In genomic region chr12:72998105-72999001, GRCm38 (mm10) we compare ENCODE assay signal across 25 mouse cellular contexts. TPM values are rescaled to one million over a fixed set of nuclear protein-coding genes. Genes with fewer than 3 reads are reported as not detected.
"Had no signal": no experiment of that assay in that cellular context is flagged by ENCODE, and none has a peak within 500 bp of the region (broad histone marks: within the 10 kb centered on the region; RNA-seq: fewer than 3 reads in every experiment).

No protein-coding gene starts in this region.

- H3K27ac ChIP-seq: neural tube, embryonic 12.5 days; neural tube, embryonic 13.5 days; neural tube, embryonic 15.5 days; stomach, embryonic 15.5 days; stomach, postnatal 0 days had no signal

- DNase-seq: retina, postnatal 1 day; right cerebral cortex, adult 18-20 months; right cerebral cortex, postnatal 14 days; right cerebral cortex, postnatal 25 days; right cerebral cortex, postnatal 4 days; spleen, adult 18-20 months; thymus, adult 2 months; thymus, postnatal 14 days; thymus, postnatal 25 days; thymus, postnatal 36 days; thymus, postnatal 4 days had no signal

- H3K9ac ChIP-seq: neural tube, embryonic 12.5 days; neural tube, embryonic 13.5 days; neural tube, embryonic 15.5 days; stomach, embryonic 15.5 days had no signal

- H3K4me2 ChIP-seq: neural tube, embryonic 12.5 days; neural tube, embryonic 13.5 days; neural tube, embryonic 15.5 days; stomach, embryonic 15.5 days had no signal

- H3K4me3 ChIP-seq: neural tube, embryonic 12.5 days; neural tube, embryonic 13.5 days; neural tube, embryonic 15.5 days; stomach, embryonic 15.5 days had no signal

- H3K27me3 ChIP-seq: neural tube, embryonic 12.5 days; neural tube, embryonic 15.5 days; stomach, embryonic 15.5 days had no signal

- H3K36me3 ChIP-seq: neural tube, embryonic 12.5 days; neural tube, embryonic 13.5 days; neural tube, embryonic 15.5 days; stomach, embryonic 15.5 days had no signal

- H3K9me3 ChIP-seq: neural tube, embryonic 12.5 days; neural tube, embryonic 13.5 days; neural tube, embryonic 15.5 days; stomach, embryonic 15.5 days had no signal

- H3K4me1 ChIP-seq: neural tube, embryonic 12.5 days; neural tube, embryonic 13.5 days; neural tube, embryonic 15.5 days; stomach, embryonic 15.5 days had no signal

RNA-seq across cellular contexts. Expression of gene Six1, which starts 55.3 kb away (rescaled TPM):
- total RNA-seq: neutrophil, adult 5-6 weeks had no signal
- polyA plus RNA-seq: small intestine, adult 2 months; spleen, adult 2 months; stomach, embryonic 14.5 days had no signal

RNA-seq across cellular contexts. Expression of gene 4930447C04Rik, which starts 57.8 kb away (rescaled TPM):
- polyA plus RNA-seq: small intestine, adult 2 months; spleen, adult 2 months; thymus, adult 2 months had no signal

RNA-seq across cellular contexts. Expression of gene Six6, which starts 58.7 kb away (rescaled TPM):
- total RNA-seq: neutrophil, adult 5-6 weeks had no signal
- polyA plus RNA-seq: neural tube, embryonic 12.5 days; neural tube, embryonic 13.5 days; neural tube, embryonic 14.5 days; neural tube, embryonic 15.5 days; small intestine, adult 2 months; spleen, adult 2 months; stomach, embryonic 14.5 days; stomach, embryonic 15.5 days; stomach, embryonic 16.5 days; stomach, postnatal 0 days; testis, adult 2 months; thymus, adult 2 months; thymus, postnatal 0 days; urinary bladder, adult 2 months had no signal
